Mouse (Mus musculus): ENCODE measurements around the gene Tnip2. TPM values are rescaled to one million over a fixed set of nuclear protein-coding genes. Genes with fewer than 3 reads are reported as not detected.

The Tnip2 gene
- total RNA-seq (2023), result 10 to 100 TPM; 10.6 to 12.2 TPM

GRCm38 (mm10) chr5:34513466-34514217 lies at the start of gene Tnip2:
TSS of gene Tnip2 (minus strand) at chr5:34513991.

GRCm38 (mm10) chr5:34525663-34526476 lies 12.1 kb upstream of the Tnip2 start, which contains the start of gene Sh3bp2:
TSS of gene Sh3bp2 (plus strand) at chr5:34525838.

Other genes starting within 250 kb of the Tnip2 start
- 1 to 10 TPM; 2.5 to 3.0 TPM for gene Zfyve28, start 225.5 kb downstream of the Tnip2 start, total RNA-seq (2023)
- under 1 TPM; 0.31 to 0.38 TPM for gene Cfap99, start 225.4 kb downstream of the Tnip2 start, total RNA-seq (2023)
- gene Rnf4, start 177.7 kb downstream of the Tnip2 start, total RNA-seq (2023), result 100 to 1,000 TPM; 111 to 117 TPM
- 10 to 100 TPM; 42.8 to 43.8 TPM for gene Fam193a, start 144.1 kb downstream of the Tnip2 start, total RNA-seq (2023)
- 10 to 100 TPM; 69.0 to 73.2 TPM for gene Sh3bp2, start 11.8 kb upstream of the Tnip2 start, total RNA-seq (2023)
- gene Add1, start 59.7 kb upstream of the Tnip2 start, total RNA-seq (2023), result 100 to 1,000 TPM; 190 to 241 TPM
- gene Mfsd10, start 123.2 kb upstream of the Tnip2 start, total RNA-seq (2023), result 10 to 100 TPM; 53.9 to 55.8 TPM
- 1 to 10 TPM; 6.8 to 7.6 TPM for gene Nop14, start 146.2 kb upstream of the Tnip2 start, total RNA-seq (2023)
- gene Grk4, start 146.4 kb upstream of the Tnip2 start, total RNA-seq (2023), result 1 to 10 TPM; 3.4 to 3.5 TPM
- 10 to 100 TPM; 25.0 to 25.3 TPM for gene Htt, start 247.7 kb upstream of the Tnip2 start, total RNA-seq (2023)